Mouse (Mus musculus) E14TG2a.4 (cell line): ENCODE measurements around the gene Actn1.

ENCODE experiments used
- H3K27me3 ChIP-seq: 2 replicates; pipeline ENCODE4 v1.6.1; 2014; ENCODE audit warnings: low read length, control low read depth; ENCODE audit not compliant: insufficient read depth
- H3K36me3 ChIP-seq: 2 replicates; pipeline ENCODE4 v1.6.1; 2014; ENCODE audit warnings: low read length, control low read depth; ENCODE audit not compliant: insufficient read depth
- H3K4me1 ChIP-seq: replicated peaks from 2 replicates; pipeline ENCODE4 v1.6.1; 2014; ENCODE audit warnings: low read depth, low read length, control low read depth
- H3K4me3 ChIP-seq: replicated peaks from 2 replicates; pipeline ENCODE4 v1.5.1; 2014; ENCODE audit warnings: mild to moderate bottlenecking, low read length
- H3K9me3 ChIP-seq: 2 replicates; pipeline ENCODE4 v1.6.1; 2014; ENCODE audit warnings: low read length, control low read depth
- CTCF ChIP-seq: conservative IDR thresholded peaks from 2 replicates; pipeline ENCODE4 v1.5.1; 2014; ENCODE audit warnings: low read length
- NANOG ChIP-seq: IDR thresholded peaks from 2 replicates; pipeline ENCODE4 v1.6.1; 2014; ENCODE audit warnings: borderline replicate concordance, low read length, mixed read lengths
- POU5F1 ChIP-seq: IDR thresholded peaks from 2 replicates; pipeline ENCODE4 v1.6.1; 2014; ENCODE audit warnings: low read length, borderline replicate concordance

The Actn1 gene

GRCm38 (mm10) chr12:80178035-80178434 lies 82.1 kb downstream of the Actn1 start:
- H3K27me3 ChIP-seq = no peaks in the 10 kb centered on the region
- TF ChIP-seq POU5F1 (no peak), CTCF (no peak), NANOG (no peak)
- H3K36me3 ChIP-seq = peaks cover 93% of the 10 kb centered on the region
- no peaks in the 10 kb centered on the region for H3K9me3 ChIP-seq
- no peak overlapping the region for H3K4me3 ChIP-seq
- H3K4me1 ChIP-seq = peaks cover 39% of the 10 kb centered on the region

- TF ChIP-seq CTCF (no peak), NANOG (no peak), POU5F1 (no peak)
- Histone ChIP-seq H3K9me3 (peaks cover 35% of the 10 kb centered on the region), H3K36me3 (peaks cover 91% of the 10 kb centered on the region), H3K4me1 (peaks cover 28% of the 10 kb centered on the region), H3K27me3 (no peaks in the 10 kb centered on the region), H3K4me3 (peak overlapping the region; percentile 76)
Observed at GRCm38 (mm10) chr12:80168736-80169135, 91.4 kb downstream of the Actn1 start.

- Histone ChIP-seq H3K36me3 (peaks cover 91% of the 10 kb centered on the region), H3K27me3 (no peaks in the 10 kb centered on the region), H3K9me3 (peaks cover 35% of the 10 kb centered on the region), H3K4me1 (peaks cover 28% of the 10 kb centered on the region), H3K4me3 (peak overlapping the region; percentile 76)
- no peak for TF ChIP-seq CTCF
- TF ChIP-seq POU5F1 = no peak
- no peak for TF ChIP-seq NANOG
Observed at GRCm38 (mm10) chr12:80168178-80168686, 91.9 kb downstream of the Actn1 start.

GRCm38 (mm10) chr12:80167321-80167720 lies 92.8 kb downstream of the Actn1 start:
- Histone ChIP-seq H3K27me3 (no peaks in the 10 kb centered on the region), H3K4me3 (peak overlapping the region; percentile 76; the same call in 1 of the 2 replicates)
- TF ChIP-seq POU5F1 (no peak), NANOG (no peak), CTCF (no peak)

GRCm38 (mm10) chr12:80166651-80167050 lies 93.5 kb downstream of the Actn1 start:
- H3K4me3 ChIP-seq = no peak overlapping the region
- H3K27me3 ChIP-seq = no peaks in the 10 kb centered on the region
- TF ChIP-seq CTCF (no peak), POU5F1 (no peak), NANOG (no peak)
- peaks cover 34% of the 10 kb centered on the region for H3K9me3 ChIP-seq
- H3K4me1 ChIP-seq = peaks cover 34% of the 10 kb centered on the region
- peaks cover 76% of the 10 kb centered on the region for H3K36me3 ChIP-seq

More at GRCm38 (mm10) chr12:80167321-80167720, 92.8 kb downstream of the Actn1 start:
- Histone ChIP-seq H3K4me1 (peaks cover 28% of the 10 kb centered on the region), H3K36me3 (peaks cover 83% of the 10 kb centered on the region), H3K9me3 (peaks cover 35% of the 10 kb centered on the region)

- H3K36me3 ChIP-seq = peaks cover 55% of the 10 kb centered on the region
- H3K9me3 ChIP-seq = peaks cover 17% of the 10 kb centered on the region
- no peaks in the 10 kb centered on the region for H3K27me3 ChIP-seq
- H3K4me1 ChIP-seq = peaks cover 31% of the 10 kb centered on the region
- no peak for TF ChIP-seq NANOG
- no peak for TF ChIP-seq CTCF
- TF ChIP-seq POU5F1 = no peak
- H3K4me3 ChIP-seq = no peak overlapping the region
Observed at GRCm38 (mm10) chr12:80164526-80164925, 95.6 kb downstream of the Actn1 start.

- Histone ChIP-seq H3K4me1 (peaks cover 18% of the 10 kb centered on the region), H3K36me3 (peaks cover 42% of the 10 kb centered on the region), H3K4me3 (no peak overlapping the region), H3K27me3 (no peaks in the 10 kb centered on the region), H3K9me3 (peaks cover 6% of the 10 kb centered on the region; the same call in 1 of the 2 replicates)
- TF ChIP-seq CTCF (peak; percentile 35; the same call in 1 of the 2 replicates), NANOG (no peak), POU5F1 (no peak)
Observed at GRCm38 (mm10) chr12:80162448-80162847, 97.7 kb downstream of the Actn1 start.

- Histone ChIP-seq H3K4me3 (no peak overlapping the region), H3K27me3 (peaks cover 6% of the 10 kb centered on the region; the same call in 1 of the 2 replicates), H3K36me3 (no peaks in the 10 kb centered on the region), H3K9me3 (peaks cover 4% of the 10 kb centered on the region), H3K4me1 (peaks cover 12% of the 10 kb centered on the region)
- TF ChIP-seq NANOG (no peak), CTCF (peak; percentile 77)
Observed at GRCm38 (mm10) chr12:80157675-80158074, 102.5 kb downstream of the Actn1 start.
